Mouse (Mus musculus) right cerebral cortex, postnatal 36 days (tissue): ENCODE measurements at regions not wholly inside any gene's neighbourhood (a gene's known extent, or its start where the extent isn't known, plus 50 kb on each side); places are given as distances from the start of the nearest gene placed in this dataset.

Experiments used
- DNase-seq, 2 experiments: peaks; one replicate each; pipeline ENCODE4 v3.0.0; 2022; ENCODE audit warnings: low spot score in 2 of 2, mixed read lengths in 1 of 2

GRCm38 (mm10) chr4:64598465-64598864, 525.5 kb upstream of the Pappa start:
- peak in 1 of 2 experiments; percentile 4 for DNase-seq

- DNase-seq: no peak
Observed at GRCm38 (mm10) chr4:64599222-64599621, 524.8 kb upstream of the Pappa start.

GRCm38 (mm10) chr4:64622771-64623170, 501.2 kb upstream of the Pappa start:
- no peak for DNase-seq

GRCm38 (mm10) chr4:64632189-64632588, 491.8 kb upstream of the Pappa start:
- no peak for DNase-seq

GRCm38 (mm10) chr4:64635256-64635962, 488.6 kb upstream of the Pappa start:
- no peak for DNase-seq

- DNase-seq: no peak
Observed at GRCm38 (mm10) chr4:64640056-64640455, 483.9 kb upstream of the Pappa start.

- no peak for DNase-seq
Observed at GRCm38 (mm10) chr4:64640976-64641375, 483.0 kb upstream of the Pappa start.

GRCm38 (mm10) chr4:64645141-64645540, 478.8 kb upstream of the Pappa start:
- DNase-seq: no peak

- DNase-seq: peak; percentile 3 to 32
Observed at GRCm38 (mm10) chr4:64654157-64654556, 469.8 kb upstream of the Pappa start.

- DNase-seq: no peak
Observed at GRCm38 (mm10) chr4:64655534-64655933, 468.4 kb upstream of the Pappa start.

- no peak for DNase-seq
Observed at GRCm38 (mm10) chr4:64663722-64664121, 460.3 kb upstream of the Pappa start.

GRCm38 (mm10) chr4:64667998-64668397, 456.0 kb upstream of the Pappa start:
- DNase-seq: no peak

GRCm38 (mm10) chr4:64669722-64670121, 454.3 kb upstream of the Pappa start:
- no peak for DNase-seq

GRCm38 (mm10) chr4:64676438-64676837, 447.5 kb upstream of the Pappa start:
- no peak for DNase-seq

GRCm38 (mm10) chr4:64676881-64677280, 447.1 kb upstream of the Pappa start:
- no peak for DNase-seq

- no peak for DNase-seq
Observed at GRCm38 (mm10) chr4:64684654-64685053, 439.3 kb upstream of the Pappa start.

- no peak for DNase-seq
Observed at GRCm38 (mm10) chr4:64696134-64696533, 427.8 kb upstream of the Pappa start.

GRCm38 (mm10) chr4:64723296-64723695, 400.7 kb upstream of the Pappa start:
- no peak for DNase-seq

- no peak for DNase-seq
Observed at GRCm38 (mm10) chr4:64724851-64725250, 399.1 kb upstream of the Pappa start.

- DNase-seq: no peak
Observed at GRCm38 (mm10) chr4:64755986-64756385, 368.0 kb upstream of the Pappa start.

- DNase-seq: no peak
Observed at GRCm38 (mm10) chr4:64768610-64769009, 355.4 kb upstream of the Pappa start.

- peak; percentile 2 to 5 for DNase-seq
Observed at GRCm38 (mm10) chr4:64803886-64804285, 320.1 kb upstream of the Pappa start.

- DNase-seq: no peak
Observed at GRCm38 (mm10) chr4:64804996-64805395, 319.0 kb upstream of the Pappa start.

- DNase-seq: no peak
Observed at GRCm38 (mm10) chr4:64807148-64807547, 316.8 kb upstream of the Pappa start.
